Mouse (Mus musculus): ENCODE results near the gene Supt4a. TPM values are rescaled to one million over a fixed set of nuclear protein-coding genes. Genes with fewer than 3 reads are reported as not detected.

The Supt4a gene
- total and polyA plus RNA-seq, 3 experiments, result 229 to 251 (median 241) TPM

- Histone ChIP-seq H3K9ac (ENCODE audit: insufficient read depth, low read depth) (peak overlapping the region; percentile 98), H3K4me3 (replicated peaks in 1 of 3; ENCODE audit: low read depth in 2 of 3, low read length in 2 of 3, poor library complexity in 1 of 3) (peak overlapping the region; percentile 66 to 89 (median 81)), H3K4me2 (ENCODE audit: insufficient read depth, low read depth, poor library complexity, severe bottlenecking) (no peak overlapping the region), H3K9me3 (replicated peaks; ENCODE audit: low read length) (no peaks in the 10 kb centered on the region), H3K4me1 (ENCODE audit: control insufficient read depth in 1 of 2, insufficient read depth in 2 of 2) (peaks cover 22 to 63% of the 10 kb centered on the region in 2 experiments), H3K27me3 (replicated peaks) (no peaks in the 10 kb centered on the region), H3K79me2 (replicated peaks; ENCODE audit: control insufficient read depth, extremely low read depth, insufficient read depth, poor library complexity, severe bottlenecking) (peaks cover 34% of the 10 kb centered on the region), H3K27ac (ENCODE audit: insufficient read depth, low read depth) (peak overlapping the region; percentile 99), H3K36me3 (replicated peaks in 1 of 2; ENCODE audit: control insufficient read depth in 1 of 2, insufficient read depth in 1 of 2, low read length in 1 of 2) (peaks cover 21 to 22% of the 10 kb centered on the region in 2 experiments)
- TF ChIP-seq MAFK (IDR thresholded peaks at IDR 0.05; ENCODE audit: insufficient replicate concordance, low read length) (no peak), POLR2A (IDR thresholded peaks at IDR 0.05; ENCODE audit: low read depth, low read length) (peak; percentile 100), TBP (conservative IDR thresholded peaks at IDR 0.05; ENCODE audit: low read depth, low read length) (peak; percentile 99), USF2 (conservative IDR thresholded peaks at IDR 0.05; ENCODE audit: low read depth, low read length) (peak; percentile 95), MEF2A (IDR thresholded peaks at IDR 0.05; ENCODE audit: borderline replicate concordance, low read depth, low read length) (no peak)
- peak; percentile 100 for DNase-seq (ENCODE audit: extremely low read depth)
- in situ Hi-C loops (cut with MboI; ENCODE audit: low pct_ligation_motif_present, low pct_unique_long_range_greater_than_20kb, low sequenced_read_pairs) (no loop called here), dilution Hi-C loops (cut with MboI; ENCODE audit: extremely low pct_ligation_motif_present, extremely low pct_unique_long_range_greater_than_20kb, low sequenced_read_pairs) (no loop called here)
Measured at GRCm38 (mm10) chr11:87755360-87756017, 18.1 kb downstream of the Supt4a start.

- peak overlapping the region; percentile 98 for H3K9ac ChIP-seq (ENCODE audit: insufficient read depth, low read depth)
- H3K27me3 ChIP-seq (replicated peaks), result no peaks in the 10 kb centered on the region
- H3K4me2 ChIP-seq (ENCODE audit: insufficient read depth, low read depth, poor library complexity, severe bottlenecking), result no peak overlapping the region
- dilution Hi-C loops (cut with MboI; ENCODE audit: extremely low pct_ligation_motif_present, extremely low pct_unique_long_range_greater_than_20kb, low sequenced_read_pairs) (no loop called here), in situ Hi-C loops (cut with MboI; ENCODE audit: low pct_ligation_motif_present, low pct_unique_long_range_greater_than_20kb, low sequenced_read_pairs) (no loop called here)
- H3K4me1 ChIP-seq (ENCODE audit: control insufficient read depth in 1 of 2, insufficient read depth in 2 of 2), result peaks cover 26 to 65% of the 10 kb centered on the region in 2 experiments
- no peaks in the 10 kb centered on the region for H3K9me3 ChIP-seq (replicated peaks; ENCODE audit: low read length)
- H3K36me3 ChIP-seq (replicated peaks in 1 of 2; ENCODE audit: control insufficient read depth in 1 of 2, insufficient read depth in 1 of 2, low read length in 1 of 2), result peaks cover 21 to 22% of the 10 kb centered on the region in 2 experiments
- peak overlapping the region; percentile 66 to 89 (median 81) for H3K4me3 ChIP-seq (replicated peaks in 1 of 3; ENCODE audit: low read depth in 2 of 3, low read length in 2 of 3, poor library complexity in 1 of 3)
- TF ChIP-seq TBP (conservative IDR thresholded peaks at IDR 0.05; ENCODE audit: low read depth, low read length), result peak; percentile 54; the same call in 1 of the 2 replicates
- no peak for TF ChIP-seq JUN (IDR thresholded peaks at IDR 0.05; ENCODE audit: insufficient read depth, low read depth, low read length)
- peak; percentile 72 for TF ChIP-seq POLR2A (IDR thresholded peaks at IDR 0.05; ENCODE audit: low read depth, low read length)
- peak; percentile 85 for DNase-seq (ENCODE audit: extremely low read depth)
- peaks cover 34% of the 10 kb centered on the region for H3K79me2 ChIP-seq (replicated peaks; ENCODE audit: control insufficient read depth, extremely low read depth, insufficient read depth, poor library complexity, severe bottlenecking)
- H3K27ac ChIP-seq (ENCODE audit: insufficient read depth, low read depth), result peak overlapping the region; percentile 99
Measured at GRCm38 (mm10) chr11:87756251-87756820, 19.0 kb downstream of the Supt4a start.

- peaks cover 21 to 25% of the 10 kb centered on the region in 2 experiments for H3K36me3 ChIP-seq (replicated peaks in 1 of 2; ENCODE audit: control insufficient read depth in 1 of 2, insufficient read depth in 1 of 2, low read length in 1 of 2)
- H3K9me3 ChIP-seq (replicated peaks; ENCODE audit: low read length), result no peaks in the 10 kb centered on the region
- TF ChIP-seq TBP (conservative IDR thresholded peaks at IDR 0.05; ENCODE audit: low read depth, low read length) (peak; percentile 51; the same call in 1 of the 2 replicates), MAZ (IDR thresholded peaks at IDR 0.05; ENCODE audit: low read depth, low read length) (no peak), ZKSCAN1 (IDR thresholded peaks at IDR 0.05; ENCODE audit: borderline replicate concordance, low read depth, low read length) (no peak), POLR2A (IDR thresholded peaks at IDR 0.05; ENCODE audit: low read depth, low read length) (peak; percentile 72), JUN (IDR thresholded peaks at IDR 0.05; ENCODE audit: insufficient read depth, low read depth, low read length) (no peak)
- peak; percentile 75 for DNase-seq (ENCODE audit: extremely low read depth)
- in situ Hi-C loops (cut with MboI; ENCODE audit: low pct_ligation_motif_present, low pct_unique_long_range_greater_than_20kb, low sequenced_read_pairs), result no loop called here
- H3K27ac ChIP-seq (ENCODE audit: insufficient read depth, low read depth), result peak overlapping the region; percentile 99
- H3K4me2 ChIP-seq (ENCODE audit: insufficient read depth, low read depth, poor library complexity, severe bottlenecking), result peak overlapping the region; percentile 22
- peaks cover 34% of the 10 kb centered on the region for H3K79me2 ChIP-seq (replicated peaks; ENCODE audit: control insufficient read depth, extremely low read depth, insufficient read depth, poor library complexity, severe bottlenecking)
- H3K4me1 ChIP-seq (ENCODE audit: control insufficient read depth in 1 of 2, insufficient read depth in 2 of 2), result peaks cover 26 to 65% of the 10 kb centered on the region in 2 experiments
- dilution Hi-C loops (cut with MboI; ENCODE audit: extremely low pct_ligation_motif_present, extremely low pct_unique_long_range_greater_than_20kb, low sequenced_read_pairs), result no loop called here
- peak overlapping the region; percentile 66 to 89 (median 81) for H3K4me3 ChIP-seq (replicated peaks in 1 of 3; ENCODE audit: low read depth in 2 of 3, low read length in 2 of 3, poor library complexity in 1 of 3)
- no peaks in the 10 kb centered on the region for H3K27me3 ChIP-seq (replicated peaks)
- peak overlapping the region; percentile 98 for H3K9ac ChIP-seq (ENCODE audit: insufficient read depth, low read depth)
Measured at GRCm38 (mm10) chr11:87757001-87757954, 19.9 kb downstream of the Supt4a start.
